ENCODE assay signal across 9 mouse cellular contexts in the genomic region with DNA sequence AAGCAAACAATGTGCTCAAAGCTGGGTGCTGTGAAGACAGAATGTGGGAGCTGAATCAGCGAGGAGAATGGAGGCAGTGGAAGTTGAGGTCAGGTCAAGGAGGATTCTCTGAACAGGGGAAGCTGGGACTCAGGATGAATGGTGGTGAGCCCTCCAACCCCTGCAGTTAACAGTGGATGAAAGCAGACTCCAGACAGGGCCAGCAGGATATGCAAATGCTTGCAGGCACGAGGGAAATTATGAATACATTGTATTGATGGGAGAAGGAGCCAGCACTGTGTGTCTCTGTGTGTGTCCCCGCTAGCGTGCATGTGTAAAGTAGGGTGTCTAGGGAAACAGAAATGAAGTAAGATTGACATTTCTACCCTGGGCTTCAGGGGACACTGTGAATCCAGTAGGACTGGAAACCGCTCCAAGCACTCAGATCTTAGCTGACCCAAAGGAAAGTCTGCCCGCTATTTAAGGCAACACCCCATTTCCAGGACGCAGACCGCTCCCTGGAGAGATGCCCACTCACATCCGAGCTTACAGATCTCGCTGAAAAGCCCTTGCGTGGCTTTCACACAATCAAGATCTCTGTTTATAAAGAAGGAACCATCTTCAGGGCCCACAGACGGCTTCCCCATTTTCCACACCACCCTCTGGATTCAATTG.
DNase-seq lines count a peak whose midpoint lies in the region; ATAC-seq lines count a peak whose summit lies in the region.
"Had no signal": no experiment of that assay in that cellular context is flagged by ENCODE, and none has a peak within 500 bp of the region (broad histone marks: within the 10 kb centered on the region; RNA-seq: fewer than 3 reads in every experiment).

No protein-coding gene starts in this region.

- no peak for DNase-seq in kidney, adult 11 months
- DNase-seq in embryonic facial prominence, embryonic 11.5 days (ENCODE audit: low spot score), result no peak
- no peak for DNase-seq in hindbrain, embryonic 14.5 days (ENCODE audit: low spot score)
- DNase-seq in B cell, adult 2 months, result no peak
- DNase-seq in gastrocnemius, postnatal 14 days, result no peak

- H3K9ac ChIP-seq in kidney, embryonic 14.5 days (ENCODE audit: low read depth, low read length), result no peak overlapping the region
- no peak overlapping the region for H3K9ac ChIP-seq in embryonic facial prominence, embryonic 11.5 days (replicated peaks; ENCODE audit: low read length)
- H3K9ac ChIP-seq in hindbrain, embryonic 14.5 days, result no peak overlapping the region
- no peak overlapping the region for H3K9ac ChIP-seq in midbrain, embryonic 12.5 days (replicated peaks)

- peaks cover 25% of the 10 kb centered on the region for H3K4me1 ChIP-seq in kidney, embryonic 14.5 days (ENCODE audit: control insufficient read depth, insufficient read depth, low read length)
- peaks cover 5% of the 10 kb centered on the region; the same call in 1 of the 2 replicates for H3K4me1 ChIP-seq in embryonic facial prominence, embryonic 11.5 days (ENCODE audit: control insufficient read depth, insufficient read depth, low read length)
- peaks cover 33% of the 10 kb centered on the region for H3K4me1 ChIP-seq in hindbrain, embryonic 14.5 days (replicated peaks; ENCODE audit: control insufficient read depth, insufficient read depth, low read length)
- peaks cover 27% of the 10 kb centered on the region for H3K4me1 ChIP-seq in midbrain, embryonic 12.5 days

- peak overlapping the region; percentile 67 for H3K27ac ChIP-seq in kidney, embryonic 14.5 days (ENCODE audit: low read depth, low read length)
- peak overlapping the region; percentile 44 for H3K27ac ChIP-seq in embryonic facial prominence, embryonic 11.5 days (replicated peaks; ENCODE audit: low read depth, low read length)
- H3K27ac ChIP-seq in hindbrain, embryonic 14.5 days, result peak overlapping the region; percentile 61
- H3K27ac ChIP-seq in midbrain, embryonic 12.5 days (replicated peaks), result peak overlapping the region; percentile 74

- H3K9me3 ChIP-seq in kidney, embryonic 14.5 days (ENCODE audit: control insufficient read depth, low read length), result no peaks in the 10 kb centered on the region
- no peaks in the 10 kb centered on the region for H3K9me3 ChIP-seq in embryonic facial prominence, embryonic 11.5 days (replicated peaks; ENCODE audit: control insufficient read depth, low read length)
- no peaks in the 10 kb centered on the region for H3K9me3 ChIP-seq in hindbrain, embryonic 14.5 days (ENCODE audit: control insufficient read depth, low read length)
- H3K9me3 ChIP-seq in midbrain, embryonic 12.5 days, result no peaks in the 10 kb centered on the region

- no peaks in the 10 kb centered on the region for H3K27me3 ChIP-seq in kidney, embryonic 14.5 days (ENCODE audit: control insufficient read depth, insufficient read depth, low read length)
- H3K27me3 ChIP-seq in embryonic facial prominence, embryonic 11.5 days (ENCODE audit: control insufficient read depth, insufficient read depth, low read length), result no peaks in the 10 kb centered on the region
- H3K27me3 ChIP-seq in hindbrain, embryonic 14.5 days (ENCODE audit: control insufficient read depth, insufficient read depth, low read length), result no peaks in the 10 kb centered on the region
- no peaks in the 10 kb centered on the region for H3K27me3 ChIP-seq in midbrain, embryonic 12.5 days

- intact Hi-C loops in gastrocnemius, postnatal 14 days (cut with DNase I; ENCODE audit: low total_unique reads), result no loop called here

- no peak overlapping the region for H3K4me3 ChIP-seq in kidney, embryonic 14.5 days (ENCODE audit: low read length)
- no peak overlapping the region for H3K4me3 ChIP-seq in embryonic facial prominence, embryonic 11.5 days (ENCODE audit: low read depth, low read length)
- no peak overlapping the region for H3K4me3 ChIP-seq in hindbrain, embryonic 14.5 days (replicated peaks; ENCODE audit: low read length)
- H3K4me3 ChIP-seq in midbrain, embryonic 12.5 days, result no peak overlapping the region

- no peaks in the 10 kb centered on the region for H3K36me3 ChIP-seq in kidney, embryonic 14.5 days (ENCODE audit: control insufficient read depth, insufficient read depth, low read length)
- H3K36me3 ChIP-seq in embryonic facial prominence, embryonic 11.5 days (replicated peaks; ENCODE audit: control insufficient read depth, insufficient read depth, low read depth, low read length), result no peaks in the 10 kb centered on the region
- no peaks in the 10 kb centered on the region for H3K36me3 ChIP-seq in hindbrain, embryonic 14.5 days (replicated peaks; ENCODE audit: control insufficient read depth, insufficient read depth)
- no peaks in the 10 kb centered on the region for H3K36me3 ChIP-seq in midbrain, embryonic 12.5 days

- no peak for ATAC-seq in kidney, embryonic 14.5 days (ENCODE audit: low FRiP score, low TSS enrichment)
- ATAC-seq in embryonic facial prominence, embryonic 11.5 days (replicated peaks; ENCODE audit: insufficient number of reproducible peaks, low FRiP score, low TSS enrichment, low read depth), result 0 out of 2 replicates have a peak, but pooled peaks have one; percentile 10
- ATAC-seq in hindbrain, embryonic 14.5 days (ENCODE audit: low FRiP score), result peak; percentile 29; the same call in 1 of the 2 replicates
- peak; percentile 64 for ATAC-seq in midbrain, embryonic 12.5 days (ENCODE audit: low FRiP score, low read depth)
- no peak for ATAC-seq in inflammation-experienced regulatory T-cells, adult 6 months
- ATAC-seq: CD4-positive, CD25-positive, alpha-beta regulatory T cell, adult 4 months had no signal

- 44% methylated on average over 12 of the region's 12 CpGs for WGBS in kidney, embryonic 14.5 days
- WGBS in embryonic facial prominence, embryonic 11.5 days, result 43% methylated on average over 12 of the region's 12 CpGs
- WGBS in hindbrain, embryonic 14.5 days, result 23% methylated on average over 12 of the region's 12 CpGs
- WGBS in midbrain, embryonic 12.5 days, result 53% methylated on average over 12 of the region's 12 CpGs

- H3K4me2 ChIP-seq in kidney, embryonic 14.5 days (replicated peaks; ENCODE audit: low read depth, low read length), result no peak overlapping the region; the same call in 1 of the 2 replicates
- H3K4me2 ChIP-seq in embryonic facial prominence, embryonic 11.5 days (ENCODE audit: low read depth, low read length), result no peak overlapping the region
- H3K4me2 ChIP-seq in hindbrain, embryonic 14.5 days (replicated peaks), result no peak overlapping the region
- H3K4me2 ChIP-seq in midbrain, embryonic 12.5 days (replicated peaks), result no peak overlapping the region

Comparison
In these comparisons a context has a peak if more than half of its experiments do, and no peak if none do; other contexts are left out.
1. ATAC-seq: peak in embryonic facial prominence, embryonic 11.5 days (single experiment), hindbrain, embryonic 14.5 days (single experiment) and midbrain, embryonic 12.5 days (single experiment); none in kidney, embryonic 14.5 days (single experiment) and inflammation-experienced regulatory T-cells, adult 6 months (single experiment).
2. Peak in every context shown above with its lines, with median percentiles within 50 percentile points of each other: H3K27ac ChIP-seq.